Mouse (Mus musculus): ENCODE measurements at regions not wholly inside any gene's neighbourhood (a gene's known extent, or its start where the extent isn't known, plus 50 kb on each side); places are given as distances from the start of the nearest gene placed in this dataset.

DNA sequence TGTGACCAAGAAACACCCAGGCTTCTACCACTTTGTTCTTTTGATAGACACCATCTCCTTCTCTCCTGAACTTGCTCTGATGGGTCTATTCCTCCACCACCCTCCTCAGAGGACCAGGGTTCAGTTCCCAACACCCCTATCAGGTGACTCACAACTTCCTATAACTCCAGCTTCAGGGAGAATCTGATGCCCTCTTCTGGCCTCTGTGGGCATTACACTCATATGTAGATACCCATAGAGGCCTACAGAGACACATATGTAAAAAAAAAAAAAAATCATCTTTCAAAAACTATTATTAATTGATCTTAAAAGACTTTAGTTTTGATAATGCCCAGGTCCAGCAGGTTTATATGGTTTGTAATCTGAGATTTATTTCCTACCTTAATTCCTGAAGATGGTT is 505.9 kb upstream of the Tmem132c start:
- no peak for TF ChIP-seq CTCF (IDR thresholded peaks at IDR 0.05; ENCODE audit: insufficient read depth, low read depth, low read length)
- no peak for TF ChIP-seq POLR2A (IDR thresholded peaks at IDR 0.05; ENCODE audit: insufficient read depth, low read depth, low read length)
